Mouse (Mus musculus): ENCODE measurements around the gene Cops9.

Gene Cops9

GRCm38 (mm10) chr1:92607711-92608110 lies 34.1 kb downstream of the Cops9 start:
- DNase-seq (ENCODE audit: extremely low spot score, low read depth, low spot score), result no peak

GRCm38 (mm10) chr1:92605482-92605881 lies 36.3 kb downstream of the Cops9 start, which contains the start of gene Olfr1410:
Gene Olfr1410 (plus strand): TSS chr1:92605782.
- DNase-seq (ENCODE audit: extremely low spot score, low read depth, low spot score), result no peak

GRCm38 (mm10) chr1:92596019-92596418 lies 45.8 kb downstream of the Cops9 start:
- DNase-seq (ENCODE audit: extremely low spot score, low read depth, low spot score), result no peak

- DNase-seq (ENCODE audit: extremely low spot score, low read depth, low spot score), result no peak
These were observed 47.7 kb downstream of the Cops9 start, which contains the start of gene Olfr1411 for GRCm38 (mm10) chr1:92594111-92594510. Gene Olfr1411 (plus strand): TSS chr1:92594411.

Measured in hindlimb bud, embryonic 11.5 days (tissue).